Mouse (Mus musculus) lung, postnatal 0 days (tissue): ENCODE results near the gene Cnr2. TPM values are rescaled to one million over a fixed set of nuclear protein-coding genes. Genes with fewer than 3 reads are reported as not detected.

Experiments
- ATAC-seq: fragments of 200-750 bp; cut with Nextera tagmentation; 2 replicates; pipeline ENCODE4 v1.8.0; 2017; ENCODE audit warnings: moderate library complexity
- DNase-seq: peaks from one replicate; pipeline ENCODE4 v3.0.0-alpha.2; 2016; ENCODE audit warnings: low spot score
- H3K27ac ChIP-seq: fragments of 300-500 bp; sonication (generic); 2 replicates; pipeline ENCODE4 v1.5.1; 2014; ENCODE audit warnings: antibody characterized with exemption, mild to moderate bottlenecking, low read length, mixed read lengths
- H3K27me3 ChIP-seq: fragments of 300-500 bp; sonication (generic); replicated peaks from 2 replicates; pipeline ENCODE4 v1.6.1; 2014; ENCODE audit warnings: low read length, mixed read lengths; ENCODE audit not compliant: insufficient read depth
- H3K36me3 ChIP-seq: fragments of 300-500 bp; sonication (generic); 2 replicates; pipeline ENCODE4 v1.6.1; 2014; ENCODE audit warnings: low read length, mixed read lengths; ENCODE audit not compliant: insufficient read depth
- H3K4me1 ChIP-seq: fragments of 300-500 bp; sonication (generic); 2 replicates; pipeline ENCODE4 v1.6.1; 2014; ENCODE audit warnings: antibody characterized with exemption, low read depth, low read length, mixed read lengths; ENCODE audit not compliant: insufficient read depth
- H3K4me2 ChIP-seq: fragments of 300-500 bp; sonication (generic); replicated peaks from 2 replicates; pipeline ENCODE4 v1.6.1; 2014; ENCODE audit warnings: low read depth, mild to moderate bottlenecking, low read length, moderate library complexity, mixed read lengths
- H3K4me3 ChIP-seq: fragments of 300-500 bp; sonication (generic); 2 replicates; pipeline ENCODE4 v1.5.1; 2014; ENCODE audit warnings: low read depth, low read length
- H3K9ac ChIP-seq: fragments of 300-500 bp; sonication (generic); replicated peaks from 2 replicates; pipeline ENCODE4 v1.6.1; 2014; ENCODE audit warnings: low read depth, mild to moderate bottlenecking
- H3K9me3 ChIP-seq: fragments of 300-500 bp; sonication (generic); 2 replicates; pipeline ENCODE4 v1.6.1; 2016; ENCODE audit warnings: low read length, mixed read lengths
- CTCF ChIP-seq: IDR thresholded peaks from 2 replicates; pipeline ENCODE4 v1.5.1; 2016; ENCODE audit warnings: antibody characterized with exemption, mild to moderate bottlenecking
- EP300 ChIP-seq: IDR thresholded peaks from 2 replicates; pipeline ENCODE4 v1.6.1; 2016; ENCODE audit warnings: antibody characterized with exemption, mild to moderate bottlenecking, control low read depth
- WGBS: fragments of 180-500 bp; shearing (Covaris S2); extraction: QIAGEN DNeasy Blood & Tissue Kit; methylation state at CpG from one replicate; pipeline ENCODE4 v1.1.7; 2014; 5-methylcytosine and 5-hydroxymethylcytosine counted together
- polyA plus RNA-seq: library from polyadenylated mRNA; unstranded; fragments of >200 nt; fragmentation: Nextera tagmentation; extraction: Ambion mirVana; gene quantifications from 2 replicates; pipeline ENCODE4 v1.2.1, GENCODE M21; 2015

Cnr2 gene
- polyA plus RNA-seq, 1 experiment from 2014 or later, result 1.9 TPM

DNA sequence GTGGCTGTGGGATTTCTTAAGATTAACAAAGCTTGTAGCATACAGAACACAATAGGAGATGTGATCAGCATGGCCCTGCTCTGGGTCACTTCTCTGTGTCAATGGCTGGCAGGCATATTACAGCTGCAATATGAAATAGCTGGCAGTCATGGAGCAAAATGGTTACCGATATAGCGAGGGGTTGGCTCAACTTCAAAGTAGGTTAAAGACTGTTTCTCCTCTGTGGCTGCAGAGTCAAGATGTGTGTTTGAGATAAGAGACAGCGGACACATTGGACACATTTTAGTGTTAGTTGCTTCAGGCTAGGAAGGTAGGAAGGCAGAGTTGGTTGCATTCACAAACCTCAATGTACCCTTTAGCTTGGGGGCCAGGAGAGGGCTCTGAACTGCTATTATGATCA, 11.4 kb downstream of the Cnr2 start:
- no peak for DNase-seq
- 23% methylated on average over 3 of the region's 3 CpGs for WGBS

DNA sequence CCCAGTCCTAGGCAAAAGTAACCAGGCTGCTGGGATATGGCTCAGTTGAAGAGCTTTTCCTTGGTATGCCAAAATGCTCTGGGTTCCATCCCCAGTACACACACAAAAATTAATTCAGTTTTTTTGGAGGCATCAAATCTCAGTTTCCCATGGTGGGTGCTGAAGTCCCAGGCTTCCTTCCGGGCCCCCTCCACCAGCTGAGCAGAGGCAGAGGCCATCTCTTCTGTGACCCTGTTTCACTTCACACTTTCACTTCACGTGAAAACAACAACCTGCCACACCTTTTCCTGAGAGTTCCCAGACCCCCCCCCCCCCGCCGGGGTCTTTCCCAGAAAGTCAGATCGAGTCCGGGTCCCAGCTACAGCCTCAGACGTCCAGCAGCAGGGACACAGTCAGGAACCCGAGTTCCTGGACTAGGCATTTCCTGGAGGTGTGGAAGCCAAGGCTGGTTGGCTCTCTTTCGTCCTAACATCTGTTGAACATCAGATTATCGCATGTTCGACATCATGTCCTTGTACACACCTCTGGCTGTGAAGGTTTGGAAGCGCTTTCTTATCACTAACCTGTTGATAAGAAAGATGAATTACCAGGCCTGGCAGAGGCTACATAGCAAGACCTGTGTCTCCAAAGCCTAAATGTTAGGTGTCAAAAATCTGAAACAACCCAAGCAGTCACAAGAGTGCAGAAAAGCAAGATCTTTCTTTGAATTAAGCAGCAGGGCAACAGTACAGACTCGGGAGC, 14.3 kb downstream of the Cnr2 start:
- no peaks in the 10 kb centered on the region for H3K9me3 ChIP-seq
- no peak overlapping the region for H3K9ac ChIP-seq
- no peak overlapping the region for H3K4me3 ChIP-seq
- DNase-seq (no peak), ATAC-seq (no peak)
- no peak for TF ChIP-seq CTCF
- no peaks in the 10 kb centered on the region for H3K27me3 ChIP-seq
- no peak overlapping the region for H3K4me2 ChIP-seq
- WGBS, result 23% methylated on average over 13 of the region's 13 CpGs
- H3K36me3 ChIP-seq, result no peaks in the 10 kb centered on the region
- H3K4me1 ChIP-seq, result no peaks in the 10 kb centered on the region
- H3K27ac ChIP-seq, result no peak overlapping the region

More for the DNA sequence above, 11.4 kb downstream of the Cnr2 start:
- H3K4me3 ChIP-seq, result no peak overlapping the region
- TF ChIP-seq EP300 (no peak), CTCF (no peak)
- no peaks in the 10 kb centered on the region for H3K9me3 ChIP-seq
- no peak overlapping the region for H3K4me2 ChIP-seq
- no peaks in the 10 kb centered on the region for H3K36me3 ChIP-seq
- no peaks in the 10 kb centered on the region for H3K27me3 ChIP-seq
- H3K4me1 ChIP-seq, result no peaks in the 10 kb centered on the region
- H3K27ac ChIP-seq, result no peak overlapping the region
- no peak overlapping the region for H3K9ac ChIP-seq
- no peak for ATAC-seq

DNA sequence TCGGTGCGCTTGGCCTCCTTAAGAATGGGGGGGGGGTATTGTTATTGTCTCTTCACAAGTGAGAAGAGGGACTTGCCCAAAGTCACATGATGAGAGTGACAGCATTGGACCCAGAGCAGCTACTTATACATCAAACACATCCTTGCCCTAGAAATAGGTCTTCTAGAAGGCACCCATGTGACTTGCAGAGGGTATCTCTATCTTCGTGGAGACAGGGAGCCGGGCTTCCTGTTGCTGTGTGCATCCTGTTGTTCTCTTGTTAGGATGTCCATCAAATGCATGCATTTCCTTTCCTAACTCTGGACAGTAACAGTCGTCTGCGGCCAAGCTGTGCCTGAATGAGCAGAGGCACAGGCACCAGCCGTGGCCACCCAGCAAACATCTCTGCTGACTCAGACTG, 16.3 kb downstream of the Cnr2 start:
- DNase-seq, result peak; percentile 39
- TF ChIP-seq EP300, result peak; percentile 50; the same call in 1 of the 2 replicates
- TF ChIP-seq CTCF, result no peak
- H3K4me2 ChIP-seq, result no peak overlapping the region
- H3K4me1 ChIP-seq, result no peaks in the 10 kb centered on the region
- no peaks in the 10 kb centered on the region for H3K36me3 ChIP-seq
- H3K27ac ChIP-seq, result no peak overlapping the region
- H3K9me3 ChIP-seq, result no peaks in the 10 kb centered on the region
- 49% methylated on average over 7 of the region's 7 CpGs for WGBS
- H3K4me3 ChIP-seq, result no peak overlapping the region
- ATAC-seq, result peak; percentile 93
- no peak overlapping the region for H3K9ac ChIP-seq
- H3K27me3 ChIP-seq, result no peaks in the 10 kb centered on the region

DNA sequence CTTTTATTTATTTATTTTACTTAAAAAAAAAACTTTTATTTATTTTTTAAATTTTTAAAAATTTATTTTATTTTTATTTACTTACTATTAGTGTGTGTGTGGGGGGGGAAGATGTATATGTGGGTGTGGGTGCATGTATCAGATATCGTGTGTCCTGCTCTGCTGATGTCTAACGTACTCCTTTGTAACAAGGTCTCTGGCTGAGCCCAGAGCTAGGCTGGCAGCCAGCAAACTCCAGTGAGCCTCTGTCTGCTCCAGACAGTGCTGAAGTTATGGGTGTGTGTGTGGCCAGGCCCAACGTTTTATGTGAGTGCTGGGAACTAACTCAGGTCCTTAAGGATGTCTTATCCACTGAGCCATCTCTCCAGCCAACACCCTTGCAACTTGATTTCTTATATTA, 17.0 kb downstream of the Cnr2 start:
- 51% methylated on average over 3 of the region's 3 CpGs for WGBS
- no peaks in the 10 kb centered on the region for H3K27me3 ChIP-seq
- TF ChIP-seq CTCF (no peak), EP300 (no peak)
- no peak for ATAC-seq
- DNase-seq, result no peak
- no peak overlapping the region for H3K9ac ChIP-seq
- H3K36me3 ChIP-seq, result no peaks in the 10 kb centered on the region
- no peak overlapping the region for H3K4me2 ChIP-seq
- H3K9me3 ChIP-seq, result no peaks in the 10 kb centered on the region
- H3K27ac ChIP-seq, result no peak overlapping the region
- H3K4me3 ChIP-seq, result no peak overlapping the region
- H3K4me1 ChIP-seq, result no peaks in the 10 kb centered on the region

DNA sequence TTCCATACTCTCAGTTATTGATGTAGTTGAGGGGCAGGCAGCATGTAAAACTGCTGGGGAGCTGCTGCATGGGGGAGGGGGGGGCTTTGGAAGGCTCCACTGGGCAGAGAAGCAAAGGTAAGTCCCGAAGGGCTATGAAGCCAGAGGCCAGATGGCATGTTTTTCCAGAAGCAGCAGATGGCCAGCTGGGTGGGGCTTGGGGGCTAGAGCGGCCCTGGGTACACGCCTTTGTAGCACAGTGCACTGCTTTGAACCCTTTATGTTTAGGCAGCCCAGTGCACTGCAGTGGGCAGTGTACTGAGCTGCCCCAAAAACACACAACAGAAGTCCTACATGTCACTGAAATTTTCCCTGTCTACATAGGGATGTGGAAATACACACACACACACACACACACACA, 17.6 kb downstream of the Cnr2 start:
- Histone ChIP-seq H3K27ac (no peak overlapping the region), H3K4me1 (no peaks in the 10 kb centered on the region), H3K9me3 (no peaks in the 10 kb centered on the region), H3K4me3 (no peak overlapping the region), H3K36me3 (no peaks in the 10 kb centered on the region), H3K4me2 (no peak overlapping the region), H3K9ac (no peak overlapping the region), H3K27me3 (no peaks in the 10 kb centered on the region)
- ATAC-seq (no peak), DNase-seq (no peak)
- TF ChIP-seq EP300 (no peak), CTCF (no peak)
- WGBS, result 50% methylated on average over 3 of the region's 3 CpGs

DNA sequence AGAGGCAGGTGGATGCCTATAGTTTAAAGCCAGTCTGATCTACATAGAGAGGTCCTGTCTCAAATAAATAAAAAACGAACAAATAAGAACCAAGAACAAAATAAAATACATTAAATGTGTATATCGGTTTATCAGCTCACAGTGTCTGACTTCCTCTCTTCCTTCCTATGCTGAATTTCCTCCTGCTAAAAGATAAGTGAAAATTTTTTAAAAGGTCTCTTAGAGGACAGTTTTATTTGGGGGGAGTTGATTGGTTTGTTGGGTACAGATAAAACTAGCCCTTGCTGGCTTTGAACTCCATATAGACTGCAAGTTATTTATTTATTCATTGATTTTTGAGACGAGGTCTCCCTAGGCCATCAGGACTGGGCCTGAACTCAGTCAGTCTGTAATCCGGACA, 18.2 kb downstream of the Cnr2 start:
- 53% methylated on average over 4 of the region's 4 CpGs for WGBS
- TF ChIP-seq CTCF (no peak), EP300 (no peak)

More for the DNA sequence above, 18.2 kb downstream of the Cnr2 start:
- Histone ChIP-seq H3K9me3 (no peaks in the 10 kb centered on the region), H3K9ac (no peak overlapping the region), H3K4me1 (no peaks in the 10 kb centered on the region), H3K4me3 (no peak overlapping the region), H3K27me3 (no peaks in the 10 kb centered on the region), H3K4me2 (no peak overlapping the region), H3K36me3 (no peaks in the 10 kb centered on the region), H3K27ac (no peak overlapping the region)
- ATAC-seq (no peak), DNase-seq (no peak)
